Mouse (Mus musculus): ENCODE data around the gene Cenps.
"Not testable (repeated sequence)": the region's sequence is repeated elsewhere in the genome, so short reads cannot be mapped to it uniquely, and the experiment has no call there.

The Cenps gene

GRCm38 (mm10) chr4:149119978-149120562 is 17.4 kb downstream of the Cenps start:
- DNase-seq (ENCODE audit: low spot score), result not testable (repeated sequence)

- peak; percentile 87 for DNase-seq (ENCODE audit: low spot score)
Measured at GRCm38 (mm10) chr4:149103875-149104561, 33.4 kb downstream of the Cenps start, which contains the start of gene Dffa. TSS of gene Dffa (plus strand) at chr4:149104146.

- no peak for DNase-seq (ENCODE audit: low spot score)
Measured at GRCm38 (mm10) chr4:149101456-149101855, 36.0 kb downstream of the Cenps start.

- DNase-seq (ENCODE audit: low spot score), result not testable (repeated sequence)
Measured at GRCm38 (mm10) chr4:149100449-149100848, 37.0 kb downstream of the Cenps start.

GRCm38 (mm10) chr4:149099369-149100017 is 37.9 kb downstream of the Cenps start, which contains the start of gene Pex14:
TSS of gene Pex14 (minus strand) at chr4:149099876.
- peak; percentile 79 for DNase-seq (ENCODE audit: low spot score)

- no peak for DNase-seq (ENCODE audit: low spot score)
Measured at GRCm38 (mm10) chr4:149098571-149098970, 38.9 kb downstream of the Cenps start.

- DNase-seq (ENCODE audit: low spot score), result no peak
Measured at GRCm38 (mm10) chr4:149097956-149098355, 39.5 kb downstream of the Cenps start.

- DNase-seq (ENCODE audit: low spot score), result no peak
Measured at GRCm38 (mm10) chr4:149091364-149091763, 46.1 kb downstream of the Cenps start.

GRCm38 (mm10) chr4:149085381-149085780 is 52.0 kb downstream of the Cenps start:
- DNase-seq (ENCODE audit: low spot score), result no peak

- no peak for DNase-seq (ENCODE audit: low spot score)
Measured at GRCm38 (mm10) chr4:149081528-149081927, 55.9 kb downstream of the Cenps start.

- no peak for DNase-seq (ENCODE audit: low spot score)
Measured at GRCm38 (mm10) chr4:149080111-149080510, 57.3 kb downstream of the Cenps start.

- DNase-seq (ENCODE audit: low spot score), result no peak
Measured at GRCm38 (mm10) chr4:149079629-149080028, 57.8 kb downstream of the Cenps start.

- no peak for DNase-seq (ENCODE audit: low spot score)
Measured at GRCm38 (mm10) chr4:149078261-149078660, 59.2 kb downstream of the Cenps start.

All from left cerebral cortex, adult 11 months (tissue).